11 mouse cellular contexts compared by ENCODE assay signal in the genomic region with DNA sequence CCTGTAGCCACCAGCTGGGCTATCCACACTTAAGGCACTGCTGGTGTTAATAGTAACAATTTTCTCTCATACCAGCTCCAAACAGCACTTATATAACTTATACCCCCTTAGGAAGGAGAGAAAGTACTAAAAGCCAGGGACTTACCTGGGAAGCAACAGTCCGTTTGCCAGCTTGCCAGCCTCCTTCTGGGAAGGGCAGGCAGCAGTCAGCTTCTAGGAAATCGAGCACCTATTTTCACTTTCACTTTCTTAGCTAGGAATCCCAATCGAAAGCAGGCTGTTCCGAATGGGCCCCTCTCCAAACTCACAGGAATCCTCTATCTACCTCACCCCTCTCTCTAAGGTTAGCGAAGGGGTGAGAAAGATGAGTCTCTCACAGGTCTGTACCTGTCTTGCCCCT. TPM values are rescaled to one million over a fixed set of nuclear protein-coding genes. Genes with fewer than 3 reads are reported as not detected.
DNase-seq lines count a peak whose midpoint lies in the region; ATAC-seq and TF ChIP-seq lines count a peak whose summit lies in the region.
"Had no signal": no experiment of that assay in that cellular context is flagged by ENCODE, and none has a peak within 500 bp of the region (broad histone marks: within the 10 kb centered on the region; RNA-seq: fewer than 3 reads in every experiment).

No protein-coding gene starts in this region.

- TF ChIP-seq POLR2A in spleen, adult 2 months (IDR thresholded peaks at IDR 0.05; ENCODE audit: low read depth, low read length), result no peak

- TF ChIP-seq CTCF in gastrocnemius, adult 2 months (IDR thresholded peaks at IDR 0.05), result no peak
- TF ChIP-seq CTCF in spleen, adult 2 months (IDR thresholded peaks at IDR 0.05; ENCODE audit: extremely low read depth, insufficient read depth, insufficient read length, insufficient replicate concordance), result no peak

- intact Hi-C loops in gastrocnemius, adult 2 months (cut with DNase I), result no loop called here

- H3K4me1 ChIP-seq in spleen, adult 2 months (ENCODE audit: control insufficient read depth, insufficient read depth, insufficient read length), result no peaks in the 10 kb centered on the region
- H3K4me1 ChIP-seq in stomach, embryonic 15.5 days, result no peaks in the 10 kb centered on the region

- H3K9ac ChIP-seq in stomach, embryonic 15.5 days, result no peak overlapping the region

- no peaks in the 10 kb centered on the region for H3K27me3 ChIP-seq in spleen, adult 2 months (ENCODE audit: control insufficient read depth, insufficient read depth, low read length)
- no peaks in the 10 kb centered on the region for H3K27me3 ChIP-seq in stomach, embryonic 15.5 days (replicated peaks)
- H3K27me3 ChIP-seq: CH12.LX had no signal

- peak overlapping the region; percentile 83 for H3K27ac ChIP-seq in gastrocnemius, adult 2 months
- peak overlapping the region; percentile 16 for H3K27ac ChIP-seq in spleen, adult 2 months (ENCODE audit: insufficient read depth, low read length)
- 0 out of 2 replicates have a peak overlapping the region, but pooled peaks have one; percentile 3 for H3K27ac ChIP-seq in stomach, embryonic 15.5 days

- DNase-seq in gastrocnemius, adult 2 months, result peak; percentile 42
- no peak for DNase-seq in gastrocnemius, postnatal 4 days (ENCODE audit: low spot score in 2 of 2)
- DNase-seq in spleen, adult 2 months (ENCODE audit: low read depth in 1 of 2, low spot score in 2 of 2), result no peak
- no peak for DNase-seq in spleen, adult 12 weeks (ENCODE audit: low spot score)
- DNase-seq in kidney, postnatal 25 days, result peak; percentile 31 to 65
- no peak for DNase-seq in urinary bladder, adult 2 months (ENCODE audit: low spot score)
- DNase-seq in right cerebral cortex, adult 2 months (ENCODE audit: low spot score in 2 of 2), result no peak
- DNase-seq: gastrocnemius, postnatal 25 days; left cerebral cortex, postnatal 4 days had no signal

- H3K4me3 ChIP-seq in gastrocnemius, adult 2 months, result peak overlapping the region; percentile 62
- peak overlapping the region; percentile 16 for H3K4me3 ChIP-seq in spleen, adult 2 months (ENCODE audit: extremely low read depth, insufficient read depth, insufficient read length)
- H3K4me3 ChIP-seq in stomach, embryonic 15.5 days (replicated peaks), result no peak overlapping the region

- no peaks in the 10 kb centered on the region for H3K9me3 ChIP-seq in stomach, embryonic 15.5 days

- peaks cover 29% of the 10 kb centered on the region for H3K36me3 ChIP-seq in spleen, adult 2 months (ENCODE audit: control insufficient read depth, insufficient read depth, low read length)
- peaks cover 63% of the 10 kb centered on the region for H3K36me3 ChIP-seq in stomach, embryonic 15.5 days

- ATAC-seq in stomach, embryonic 15.5 days (ENCODE audit: insufficient read depth, low FRiP score, low read depth), result no peak

- no peak overlapping the region for H3K4me2 ChIP-seq in stomach, embryonic 15.5 days

- 25% methylated on average over 5 of the region's 5 CpGs for WGBS in spleen, adult 2 months
- 69% methylated on average over 5 of the region's 5 CpGs for WGBS in stomach, embryonic 15.5 days

RNA-seq across cellular contexts. Expression of a gene that starts 1.0 kb away (rescaled TPM):
- 1 to 10 TPM; 1.9 to 2.3 TPM for total RNA-seq in gastrocnemius, adult 2 months (2021)
- total RNA-seq in gastrocnemius, postnatal 4 days (2021), result 1 to 10 TPM; 5.0 to 6.2 TPM
- 24.5 and 27.4 TPM in 2 replicates for polyA plus RNA-seq in spleen, adult 2 months (2012; rRNA removed)
- 2.3 and 3.1 TPM in 2 replicates for polyA plus RNA-seq in stomach, embryonic 15.5 days (2015; fragmentation: Nextera tagmentation; extraction: Ambion mirVana)
- 6.7 and 8.9 TPM in 2 replicates for polyA plus RNA-seq in urinary bladder, adult 2 months (2012; rRNA removed)

RNA-seq across cellular contexts. Expression of a gene that starts 47.8 kb away (rescaled TPM):
- 10 to 100 TPM; 23.3 to 25.7 TPM for total RNA-seq in gastrocnemius, adult 2 months (2021)
- total RNA-seq in gastrocnemius, postnatal 4 days (2021), result 10 to 100 TPM; 27.4 to 31.3 TPM
- polyA plus RNA-seq in spleen, adult 2 months (2012; rRNA removed), result 14.2 and 17.7 TPM in 2 replicates
- 25.2 and 26.4 TPM in 2 replicates for polyA plus RNA-seq in stomach, embryonic 15.5 days (2015; fragmentation: Nextera tagmentation; extraction: Ambion mirVana)
- 39.0 and 46.9 TPM in 2 replicates for polyA plus RNA-seq in urinary bladder, adult 2 months (2012; rRNA removed)

RNA-seq across cellular contexts. Expression of a gene that starts 47.9 kb away (rescaled TPM):
- 1 to 10 TPM; 4.4 to 6.5 TPM for total RNA-seq in gastrocnemius, adult 2 months (2021)
- total RNA-seq in gastrocnemius, postnatal 4 days (2021), result 10 to 100 TPM; 14.5 to 18.6 TPM
- polyA plus RNA-seq in spleen, adult 2 months (2012; rRNA removed), result 18.3 and 21.5 TPM in 2 replicates
- polyA plus RNA-seq in stomach, embryonic 15.5 days (2015; fragmentation: Nextera tagmentation; extraction: Ambion mirVana), result 26.0 TPM in 2 replicates
- 28.4 and 32.1 TPM in 2 replicates for polyA plus RNA-seq in urinary bladder, adult 2 months (2012; rRNA removed)

RNA-seq across cellular contexts. Expression of a gene that starts 48.1 kb away (rescaled TPM):
- total RNA-seq in gastrocnemius, adult 2 months (2021), result 1 to 10 TPM in 1 of 2 experiments, under 1 TPM in 1; 0.50 to 1.2 TPM
- 1 to 10 TPM; 1.4 to 2.6 TPM for total RNA-seq in gastrocnemius, postnatal 4 days (2021)
- 2.6 and 4.9 TPM in 2 replicates for polyA plus RNA-seq in spleen, adult 2 months (2012; rRNA removed)
- polyA plus RNA-seq in stomach, embryonic 15.5 days (2015; fragmentation: Nextera tagmentation; extraction: Ambion mirVana), result 1.2 and 1.3 TPM in 2 replicates
- 1.8 and 2.3 TPM in 2 replicates for polyA plus RNA-seq in urinary bladder, adult 2 months (2012; rRNA removed)

Comparison
In these comparisons a context has a peak if more than half of its experiments do, and no peak if none do; other contexts are left out.
1. DNase-seq: peak in gastrocnemius, adult 2 months (single experiment) and kidney, postnatal 25 days (2 of 2); none in gastrocnemius, postnatal 4 days (0 of 2), spleen, adult 2 months (0 of 2), spleen, adult 12 weeks (single experiment), urinary bladder, adult 2 months (single experiment) and right cerebral cortex, adult 2 months (0 of 2).
2. H3K27ac ChIP-seq: peak in every context shown above with its lines; median percentile 83 in gastrocnemius, adult 2 months; 16 in spleen, adult 2 months; 3 in stomach, embryonic 15.5 days.